Mouse (Mus musculus) heart, embryonic 10.5 days (tissue): ENCODE results near the gene Clic5. TPM values are rescaled to one million over a fixed set of nuclear protein-coding genes. Genes with fewer than 3 reads are reported as not detected.
"Not testable (repeated sequence)": the region's sequence is repeated elsewhere in the genome, so short reads cannot be mapped to it uniquely, and the experiment has no call there.

Experiments used
- DNase-seq: peaks from one replicate; pipeline ENCODE4 v3.0.0-alpha.2; 2017; ENCODE audit warnings: low spot score
- H3K27ac ChIP-seq: fragments of 300-500 bp; sonication (generic); 2 replicates; pipeline ENCODE4 v1.5.1; 2016; ENCODE audit warnings: mild to moderate bottlenecking
- H3K27me3 ChIP-seq: fragments of 300-500 bp; sonication (generic); 2 replicates; pipeline ENCODE4 v1.6.1; 2016; ENCODE audit warnings: mild to moderate bottlenecking; ENCODE audit not compliant: poor library complexity, insufficient read depth, severe bottlenecking
- H3K36me3 ChIP-seq: fragments of 300-500 bp; sonication (generic); 2 replicates; pipeline ENCODE4 v1.6.1; 2016; ENCODE audit warnings: mild to moderate bottlenecking, moderate library complexity
- H3K4me1 ChIP-seq: fragments of 300-500 bp; sonication (generic); 2 replicates; pipeline ENCODE4 v1.6.1; 2016; ENCODE audit warnings: mild to moderate bottlenecking
- H3K4me3 ChIP-seq: fragments of 300-500 bp; sonication (generic); 2 replicates; pipeline ENCODE4 v1.5.1; 2016; ENCODE audit warnings: mild to moderate bottlenecking, moderate library complexity
- H3K9me3 ChIP-seq: fragments of 300-500 bp; sonication (generic); 2 replicates; pipeline ENCODE4 v1.6.1; 2016; ENCODE audit warnings: mild to moderate bottlenecking, moderate library complexity
- WGBS: fragments of 180-500 bp; shearing (Covaris S2); methylation state at CpG from one replicate; pipeline ENCODE4 v1.1.7; 2016; 5-methylcytosine and 5-hydroxymethylcytosine counted together
- polyA plus RNA-seq: library from polyadenylated mRNA; unstranded; fragments of >200 nt; fragmentation: Nextera tagmentation; extraction: Ambion mirVana; gene quantifications from 2 replicates; pipeline ENCODE4 v1.2.1, GENCODE M21; 2016

Clic5 gene
- polyA plus RNA-seq, 1 experiment from 2014 or later: 3.3 TPM

GRCm38 (mm10) chr17:44170316-44170715 lies 18.1 kb upstream of the Clic5 start:
- H3K36me3 ChIP-seq: no peaks in the 10 kb centered on the region
- no peaks in the 10 kb centered on the region for H3K9me3 ChIP-seq
- H3K4me3 ChIP-seq: no peak overlapping the region
- no peaks in the 10 kb centered on the region for H3K27me3 ChIP-seq
- WGBS: 85% methylated on average over 3 of the region's 3 CpGs
- no peak overlapping the region for H3K27ac ChIP-seq
- no peaks in the 10 kb centered on the region for H3K4me1 ChIP-seq
- no peak for DNase-seq

GRCm38 (mm10) chr17:44171930-44172329 lies 16.5 kb upstream of the Clic5 start:
- H3K9me3 ChIP-seq: no peaks in the 10 kb centered on the region
- no peaks in the 10 kb centered on the region for H3K36me3 ChIP-seq
- peaks cover 4% of the 10 kb centered on the region; the same call in 1 of the 2 replicates for H3K4me1 ChIP-seq
- 42% methylated on average over 3 of the region's 3 CpGs for WGBS
- no peak overlapping the region for H3K27ac ChIP-seq
- DNase-seq: no peak
- no peaks in the 10 kb centered on the region for H3K27me3 ChIP-seq
- no peak overlapping the region for H3K4me3 ChIP-seq

GRCm38 (mm10) chr17:44173341-44173740 lies 15.0 kb upstream of the Clic5 start:
- H3K27me3 ChIP-seq: no peaks in the 10 kb centered on the region
- WGBS: 68% methylated on average over 2 of the region's 2 CpGs

GRCm38 (mm10) chr17:44177291-44177690 lies 11.1 kb upstream of the Clic5 start:
- Histone ChIP-seq H3K9me3 (no peaks in the 10 kb centered on the region), H3K4me3 (no peak overlapping the region), H3K27me3 (no peaks in the 10 kb centered on the region), H3K36me3 (no peaks in the 10 kb centered on the region), H3K27ac (no peak overlapping the region), H3K4me1 (peaks cover 4% of the 10 kb centered on the region; the same call in 1 of the 2 replicates)
- DNase-seq: no peak
- WGBS: 85% methylated on average over 3 of the region's 3 CpGs

More at GRCm38 (mm10) chr17:44173341-44173740, 15.0 kb upstream of the Clic5 start:
- Histone ChIP-seq H3K36me3 (no peaks in the 10 kb centered on the region), H3K27ac (no peak overlapping the region), H3K9me3 (no peaks in the 10 kb centered on the region), H3K4me1 (peaks cover 4% of the 10 kb centered on the region; the same call in 1 of the 2 replicates), H3K4me3 (no peak overlapping the region)
- no peak for DNase-seq

- no peaks in the 10 kb centered on the region for H3K36me3 ChIP-seq
- H3K9me3 ChIP-seq: no peaks in the 10 kb centered on the region
- no peak overlapping the region for H3K27ac ChIP-seq
- H3K4me1 ChIP-seq: no peaks in the 10 kb centered on the region
- DNase-seq: no peak
- H3K27me3 ChIP-seq: no peaks in the 10 kb centered on the region
- WGBS: 74% methylated on average over 8 of the region's 8 CpGs
- H3K4me3 ChIP-seq: no peak overlapping the region
Observed at GRCm38 (mm10) chr17:44181346-44181745, 7.0 kb upstream of the Clic5 start.

GRCm38 (mm10) chr17:44186871-44187270 lies 1.5 kb upstream of the Clic5 start:
- 79% methylated on average over 3 of the region's 3 CpGs for WGBS
- H3K27me3 ChIP-seq: peaks cover 22% of the 10 kb centered on the region

GRCm38 (mm10) chr17:44187537-44187936 lies 847 bp upstream of the Clic5 start:
- not testable (repeated sequence) for DNase-seq, H3K9me3 ChIP-seq, H3K36me3 ChIP-seq
- Histone ChIP-seq H3K27me3 (peaks cover 22% of the 10 kb centered on the region), H3K27ac (peak overlapping the region; percentile 86; the same call in 1 of the 2 replicates), H3K4me1 (peaks cover 13% of the 10 kb centered on the region), H3K4me3 (peak overlapping the region; percentile 70; the same call in 1 of the 2 replicates)

More at GRCm38 (mm10) chr17:44186871-44187270, 1.5 kb upstream of the Clic5 start:
- Histone ChIP-seq H3K36me3 (no peaks in the 10 kb centered on the region), H3K9me3 (no peaks in the 10 kb centered on the region), H3K4me3 (no peak overlapping the region), H3K27ac (no peak overlapping the region), H3K4me1 (peaks cover 13% of the 10 kb centered on the region)
- no peak for DNase-seq

GRCm38 (mm10) chr17:44188769-44189145 lies 373 bp downstream of the Clic5 start:
- Histone ChIP-seq H3K4me3 (peak overlapping the region; percentile 70), H3K27ac (peak overlapping the region; percentile 86), H3K27me3 (peaks cover 22% of the 10 kb centered on the region), H3K36me3 (no peaks in the 10 kb centered on the region), H3K9me3 (no peaks in the 10 kb centered on the region), H3K4me1 (peaks cover 24% of the 10 kb centered on the region)
- no peak for DNase-seq
- 0% methylated on average over 24 of the region's 24 CpGs for WGBS

GRCm38 (mm10) chr17:44189696-44190095 lies 1.3 kb downstream of the Clic5 start:
- peak overlapping the region; percentile 70 for H3K4me3 ChIP-seq
- H3K27me3 ChIP-seq: peaks cover 22% of the 10 kb centered on the region
- no peaks in the 10 kb centered on the region for H3K9me3 ChIP-seq
- H3K36me3 ChIP-seq: no peaks in the 10 kb centered on the region
- H3K27ac ChIP-seq: no peak overlapping the region
- no peak for DNase-seq
- peaks cover 24% of the 10 kb centered on the region for H3K4me1 ChIP-seq
- 2% methylated on average over 11 of the region's 11 CpGs for WGBS

- Histone ChIP-seq H3K9me3 (no peaks in the 10 kb centered on the region), H3K4me1 (peaks cover 24% of the 10 kb centered on the region), H3K27me3 (peaks cover 22% of the 10 kb centered on the region), H3K4me3 (no peak overlapping the region; the same call in 1 of the 2 replicates), H3K36me3 (no peaks in the 10 kb centered on the region), H3K27ac (no peak overlapping the region)
- WGBS: 49% methylated on average over 7 of the region's 7 CpGs
- no peak for DNase-seq
Observed at GRCm38 (mm10) chr17:44190246-44190645, 1.9 kb downstream of the Clic5 start.

GRCm38 (mm10) chr17:44192981-44193380 lies 4.6 kb downstream of the Clic5 start:
- no peak overlapping the region for H3K27ac ChIP-seq
- no peak for DNase-seq
- peaks cover 19% of the 10 kb centered on the region for H3K27me3 ChIP-seq
- H3K9me3 ChIP-seq: no peaks in the 10 kb centered on the region
- no peaks in the 10 kb centered on the region for H3K36me3 ChIP-seq
- H3K4me3 ChIP-seq: no peak overlapping the region
- H3K4me1 ChIP-seq: peaks cover 24% of the 10 kb centered on the region
- 40% methylated on average over 3 of the region's 3 CpGs for WGBS

GRCm38 (mm10) chr17:44199158-44199557 lies 10.8 kb downstream of the Clic5 start:
- Histone ChIP-seq H3K27me3 (no peaks in the 10 kb centered on the region), H3K9me3 (no peaks in the 10 kb centered on the region), H3K27ac (no peak overlapping the region), H3K4me3 (no peak overlapping the region), H3K4me1 (no peaks in the 10 kb centered on the region), H3K36me3 (no peaks in the 10 kb centered on the region)
- WGBS: 66% methylated on average over 4 of the region's 4 CpGs
- DNase-seq: no peak

GRCm38 (mm10) chr17:44202952-44203351 lies 14.6 kb downstream of the Clic5 start:
- Histone ChIP-seq H3K4me3 (no peak overlapping the region), H3K4me1 (no peaks in the 10 kb centered on the region), H3K27ac (no peak overlapping the region), H3K36me3 (no peaks in the 10 kb centered on the region), H3K27me3 (no peaks in the 10 kb centered on the region), H3K9me3 (no peaks in the 10 kb centered on the region)
- WGBS: 63% methylated on average over 5 of the region's 5 CpGs
- DNase-seq: no peak

- Histone ChIP-seq H3K4me3 (no peak overlapping the region), H3K27ac (no peak overlapping the region), H3K27me3 (no peaks in the 10 kb centered on the region), H3K4me1 (no peaks in the 10 kb centered on the region), H3K9me3 (no peaks in the 10 kb centered on the region), H3K36me3 (no peaks in the 10 kb centered on the region)
- WGBS: 83% methylated on average over 1 of the region's 1 CpGs
- DNase-seq: no peak
Observed at GRCm38 (mm10) chr17:44204787-44205186, 16.4 kb downstream of the Clic5 start.
